Mouse (Mus musculus) B cell, adult (primary cell): ENCODE measurements around the gene Ccdc89. TPM values are rescaled to one million over a fixed set of nuclear protein-coding genes. Genes with fewer than 3 reads are reported as not detected.

Experiments
- total RNA-seq: library from RNA; stranded (reverse); gene quantifications from 4 replicates; pipeline ENCODE4 v1.2.4, GENCODE M21; 2023; ENCODE audit not compliant: inconsistent age

The Ccdc89 gene
- total RNA-seq = not detected in 4 replicates

GRCm38 (mm10) chr7:90426020-90427001, at the start of gene Ccdc89:
Gene Ccdc89, plus strand, starts transcription at chr7:90426577.

GRCm38 (mm10) chr7:90442518-90443080, 16.2 kb downstream of the Ccdc89 start, which contains the start of gene Crebzf:
Gene Crebzf, plus strand, starts transcription at chr7:90442729.

GRCm38 (mm10) chr7:90456845-90457468, 30.6 kb downstream of the Ccdc89 start, which contains the start of gene Tmem126a:
Gene Tmem126a, minus strand, starts transcription at chr7:90457229.

DNA sequence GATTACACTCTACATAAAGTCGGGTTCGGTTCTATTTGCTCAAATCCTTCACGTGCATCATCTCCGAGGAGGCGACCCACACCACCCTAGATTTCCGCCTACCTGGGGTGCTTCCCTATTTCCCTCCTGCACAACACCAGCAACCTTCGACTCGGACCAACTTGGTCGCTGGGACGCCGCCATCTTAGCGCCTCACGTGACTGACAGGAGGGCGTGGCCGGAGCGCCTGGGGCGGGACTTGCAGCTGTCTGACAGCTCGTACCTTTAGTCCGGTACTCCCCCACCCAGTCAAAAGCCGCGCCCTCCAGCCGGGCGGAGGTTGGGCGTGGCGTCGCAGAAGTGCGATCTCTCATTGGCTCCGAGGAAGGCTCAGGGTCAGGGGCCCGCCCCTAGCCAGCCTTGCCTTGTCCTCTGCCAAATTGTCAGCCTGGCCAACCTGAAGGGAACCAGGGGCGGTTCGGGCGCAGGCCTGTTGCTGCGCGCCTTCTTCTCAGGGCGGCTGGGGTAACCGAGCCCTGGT, 49.5 kb downstream of the Ccdc89 start, which contains the start of gene Tmem126b:
Tmem126b (minus strand) TSS at position 209 of the 520 bp plus-strand sequence.

DNA sequence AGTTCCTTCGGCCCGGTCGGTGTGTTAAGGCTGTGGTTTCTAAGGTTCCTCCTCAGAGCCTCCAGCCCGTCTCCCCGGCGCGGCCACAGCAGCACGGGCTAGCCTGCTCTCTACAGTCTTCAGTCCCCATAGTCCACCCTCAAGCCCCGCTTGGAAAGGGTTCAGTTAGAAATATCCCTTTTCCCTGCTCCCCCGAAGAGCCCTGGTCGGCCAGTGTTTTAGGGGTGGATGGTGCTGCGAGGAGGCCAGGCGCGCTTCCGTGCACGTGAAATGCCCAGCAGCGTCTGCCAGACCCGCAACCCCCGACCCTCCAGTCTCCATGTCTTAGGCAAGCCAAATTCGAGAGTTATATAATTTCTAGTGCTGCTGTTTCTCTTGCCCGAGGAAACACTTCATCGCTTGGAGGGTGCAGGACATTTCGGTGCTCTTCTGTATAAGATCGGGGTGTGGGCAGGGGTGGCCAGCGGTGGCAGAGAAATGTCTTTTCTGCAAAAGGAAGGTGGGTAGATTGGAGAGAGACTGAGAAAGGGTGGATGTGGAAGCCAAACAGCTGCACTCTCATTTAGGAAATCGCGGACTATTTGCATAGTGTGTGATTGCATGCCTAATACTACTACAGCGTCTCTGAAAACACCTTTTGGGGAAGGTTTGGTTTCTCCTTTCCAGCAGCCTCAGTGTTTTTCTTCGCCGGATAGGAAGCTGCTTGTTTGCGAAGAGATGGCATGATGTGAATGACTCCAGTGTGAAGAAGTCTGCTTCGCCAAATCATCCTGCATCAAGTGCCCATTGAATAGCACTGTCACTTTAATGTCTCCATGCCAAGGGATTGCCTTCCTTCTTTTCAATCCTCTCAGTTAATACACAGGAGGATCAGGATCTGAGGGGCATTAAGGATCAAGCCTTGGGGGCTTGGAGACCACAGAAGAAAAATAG, 50.2 kb downstream of the Ccdc89 start, which contains the start of gene Dlg2:
Dlg2 (plus strand) TSS at position 360 of the 933 bp plus-strand sequence.

Other genes starting within 250 kb of the Ccdc89 start
- not detected in 4 replicates for gene Ccdc83, start 160.8 kb upstream of the Ccdc89 start, total RNA-seq
- gene Sytl2, start 124.3 kb upstream of the Ccdc89 start, total RNA-seq = 0.67 to 2.4 TPM (median 1.5 TPM) in 4 replicates
- 112 to 134 TPM (median 120 TPM) in 4 replicates for gene Crebzf, start 16.2 kb downstream of the Ccdc89 start, total RNA-seq
- gene Tmem126a, start 30.7 kb downstream of the Ccdc89 start, total RNA-seq = 25.5 to 36.0 TPM (median 31.4 TPM) in 4 replicates
- 5.3 to 6.9 TPM (median 5.8 TPM) in 4 replicates for gene Tmem126b, start 49.4 kb downstream of the Ccdc89 start, total RNA-seq
- 0.29 to 0.63 TPM (median 0.51 TPM) in 3 of 4 replicates, not detected in the other for gene Dlg2, start 50.1 kb downstream of the Ccdc89 start, total RNA-seq